Comparison of ENCODE assay signal across 11 mouse cellular contexts in the genomic region with DNA sequence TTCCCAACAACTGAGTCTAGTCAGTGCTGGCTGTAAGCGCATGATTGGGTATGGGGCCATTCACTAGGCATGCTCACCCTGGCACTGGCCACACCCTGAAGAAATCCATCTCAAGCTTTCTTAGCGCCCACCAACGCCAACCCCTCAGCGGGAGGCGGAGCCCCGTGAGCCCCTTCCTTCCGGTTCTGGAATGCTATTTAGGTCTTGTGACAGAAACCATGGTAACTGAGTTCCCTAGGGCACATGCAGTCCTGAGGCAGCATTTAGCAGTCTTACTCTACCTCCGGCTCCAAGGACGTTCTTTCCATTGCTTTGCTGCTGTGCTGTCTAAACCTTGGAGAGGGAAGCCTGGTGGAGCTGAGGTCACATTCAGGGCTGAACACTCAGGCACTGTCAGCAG. TPM values are rescaled to one million over a fixed set of nuclear protein-coding genes. Genes with fewer than 3 reads are reported as not detected.
A peak's percentile ranks its signal among the peaks of the same experiment; 100 is the strongest.
DNase-seq lines count a peak whose midpoint lies in the region; ATAC-seq and TF ChIP-seq lines count a peak whose summit lies in the region.
"Had no signal": no experiment of that assay in that cellular context is flagged by ENCODE, and none has a peak within 500 bp of the region (broad histone marks: within the 10 kb centered on the region; RNA-seq: fewer than 3 reads in every experiment).

No protein-coding gene starts in this region.

- 0 out of 2 replicates have a peak, but pooled peaks cover 4% of the 10 kb centered on the region for H3K9me3 ChIP-seq in heart, embryonic 13.5 days
- no peaks in the 10 kb centered on the region for H3K9me3 ChIP-seq in midbrain, postnatal 0 days (ENCODE audit: low read length)
- H3K9me3 ChIP-seq in midbrain, embryonic 13.5 days, result no peaks in the 10 kb centered on the region
- no peaks in the 10 kb centered on the region for H3K9me3 ChIP-seq in neural tube, embryonic 13.5 days

- TF ChIP-seq POLR2A in heart, adult 2 months (IDR thresholded peaks at IDR 0.05; ENCODE audit: insufficient read depth, low read depth, low read length), result no peak

- 0 out of 2 replicates have a peak, but pooled peaks cover 8% of the 10 kb centered on the region for H3K4me1 ChIP-seq in heart, embryonic 13.5 days
- no peaks in the 10 kb centered on the region for H3K4me1 ChIP-seq in heart, adult 2 months (ENCODE audit: control insufficient read depth, insufficient read depth, low read length)
- H3K4me1 ChIP-seq in midbrain, postnatal 0 days (ENCODE audit: insufficient read depth, low read length), result no peaks in the 10 kb centered on the region
- no peaks in the 10 kb centered on the region for H3K4me1 ChIP-seq in midbrain, embryonic 13.5 days (replicated peaks)
- peaks cover 5% of the 10 kb centered on the region; the same call in 1 of the 2 replicates for H3K4me1 ChIP-seq in neural tube, embryonic 13.5 days (replicated peaks)

- DNase-seq in heart, adult 2 months, result no peak
- DNase-seq in midbrain, postnatal 0 days (ENCODE audit: low spot score), result peak; percentile 62
- DNase-seq in layer of hippocampus, adult 8-10 months (ENCODE audit: low spot score in 2 of 2), result no peak
- DNase-seq in left cerebral cortex, adult 18-20 months (ENCODE audit: low spot score in 2 of 2), result no peak
- DNase-seq: right cerebral cortex, postnatal 4 days; thymus, postnatal 14 days had no signal

- H3K4me2 ChIP-seq in heart, embryonic 13.5 days, result peak overlapping the region; percentile 13
- no peak overlapping the region for H3K4me2 ChIP-seq in midbrain, postnatal 0 days (ENCODE audit: low read depth, low read length, poor library complexity, severe bottlenecking)
- no peak overlapping the region for H3K4me2 ChIP-seq in midbrain, embryonic 13.5 days (replicated peaks)
- 0 out of 2 replicates have a peak overlapping the region, but pooled peaks have one; percentile 5 for H3K4me2 ChIP-seq in neural tube, embryonic 13.5 days

- H3K4me3 ChIP-seq in heart, embryonic 13.5 days, result no peak overlapping the region
- no peak overlapping the region for H3K4me3 ChIP-seq in heart, adult 2 months
- no peak overlapping the region for H3K4me3 ChIP-seq in midbrain, postnatal 0 days (ENCODE audit: low read depth, low read length)
- H3K4me3 ChIP-seq in midbrain, embryonic 13.5 days (replicated peaks), result no peak overlapping the region
- no peak overlapping the region for H3K4me3 ChIP-seq in neural tube, embryonic 13.5 days

- no peak overlapping the region for H3K27ac ChIP-seq in heart, embryonic 13.5 days (replicated peaks)
- no peak overlapping the region for H3K27ac ChIP-seq in heart, adult 2 months
- H3K27ac ChIP-seq in midbrain, postnatal 0 days (ENCODE audit: low read depth, low read length), result no peak overlapping the region
- H3K27ac ChIP-seq in midbrain, embryonic 13.5 days, result no peak overlapping the region
- no peak overlapping the region for H3K27ac ChIP-seq in neural tube, embryonic 13.5 days (replicated peaks)
- H3K27ac ChIP-seq: liver, embryonic 14.5 days had no signal

- ATAC-seq in heart, embryonic 13.5 days (ENCODE audit: extremely low read depth, insufficient number of reproducible peaks, low FRiP score, low TSS enrichment), result no peak
- no peak for ATAC-seq in midbrain, postnatal 0 days (ENCODE audit: low FRiP score)
- no peak for ATAC-seq in midbrain, embryonic 13.5 days
- ATAC-seq in granulocyte monocyte progenitor cell, adult 5-6 weeks (replicated peaks; ENCODE audit: poor library complexity, severe bottlenecking), result peak; percentile 55
- ATAC-seq in neural tube, embryonic 13.5 days (ENCODE audit: low read depth), result no peak

- H3K36me3 ChIP-seq in heart, embryonic 13.5 days, result no peaks in the 10 kb centered on the region
- no peaks in the 10 kb centered on the region for H3K36me3 ChIP-seq in heart, adult 2 months (ENCODE audit: control insufficient read depth, insufficient read depth, low read length)
- H3K36me3 ChIP-seq in midbrain, postnatal 0 days (ENCODE audit: insufficient read depth, low read length), result no peaks in the 10 kb centered on the region
- no peaks in the 10 kb centered on the region for H3K36me3 ChIP-seq in midbrain, embryonic 13.5 days
- H3K36me3 ChIP-seq in neural tube, embryonic 13.5 days, result no peaks in the 10 kb centered on the region

- no peak for TF ChIP-seq EP300 in heart, adult 2 months (IDR thresholded peaks at IDR 0.05; ENCODE audit: insufficient read depth, low read depth, low read length)

- no peaks in the 10 kb centered on the region for H3K27me3 ChIP-seq in heart, embryonic 13.5 days (replicated peaks)
- no peaks in the 10 kb centered on the region for H3K27me3 ChIP-seq in heart, adult 2 months (ENCODE audit: control insufficient read depth, insufficient read depth, low read length)
- H3K27me3 ChIP-seq in midbrain, postnatal 0 days (ENCODE audit: insufficient read depth, low read length), result no peaks in the 10 kb centered on the region
- H3K27me3 ChIP-seq in midbrain, embryonic 13.5 days, result no peaks in the 10 kb centered on the region
- H3K27me3 ChIP-seq in neural tube, embryonic 13.5 days, result no peaks in the 10 kb centered on the region

- intact Hi-C loops in heart, adult 2 months (cut with DNase I), result no loop called here

- no peak overlapping the region for H3K9ac ChIP-seq in heart, embryonic 13.5 days
- H3K9ac ChIP-seq in heart, adult 2 months (ENCODE audit: low read depth, low read length), result no peak overlapping the region
- no peak overlapping the region for H3K9ac ChIP-seq in midbrain, postnatal 0 days (replicated peaks; ENCODE audit: low read length, poor library complexity, severe bottlenecking)
- H3K9ac ChIP-seq in midbrain, embryonic 13.5 days (replicated peaks), result no peak overlapping the region
- no peak overlapping the region for H3K9ac ChIP-seq in neural tube, embryonic 13.5 days
- H3K9ac ChIP-seq: liver, embryonic 14.5 days had no signal

- WGBS in heart, embryonic 13.5 days, result 40% methylated on average over 9 of the region's 9 CpGs
- WGBS in heart, adult 2 months, result 30% methylated on average over 9 of the region's 9 CpGs
- WGBS in midbrain, postnatal 0 days, result 47% methylated on average over 9 of the region's 9 CpGs
- WGBS in midbrain, embryonic 13.5 days, result 53% methylated on average over 9 of the region's 9 CpGs
- WGBS in neural tube, embryonic 13.5 days, result 55% methylated on average over 9 of the region's 9 CpGs

- TF ChIP-seq CTCF in heart, adult 2 months (IDR thresholded peaks at IDR 0.05), result no peak
- no peak for TF ChIP-seq CTCF in midbrain, postnatal 0 days (IDR thresholded peaks at IDR 0.05)

- no peaks in the 10 kb centered on the region for H3K79me2 ChIP-seq in heart, adult 2 months (replicated peaks; ENCODE audit: control insufficient read depth, insufficient read depth, low read length)

RNA-seq across cellular contexts. Expression of a gene that starts 22.6 kb away (rescaled TPM):
- 15.1 and 16.8 TPM in 2 replicates for polyA plus RNA-seq in heart, embryonic 13.5 days (2015; fragmentation: Nextera tagmentation; extraction: Ambion mirVana)
- 1 to 10 TPM; 6.6 to 7.8 TPM for total RNA-seq in heart, adult 2 months (2021)
- 10.1 and 10.5 TPM in 2 replicates for polyA plus RNA-seq in heart, adult 2 months (2012; rRNA removed)
- 37.9 and 57.7 TPM in 2 replicates for total RNA-seq in midbrain, postnatal 0 days (2014; rRNA removed)
- polyA plus RNA-seq in midbrain, postnatal 0 days (2015; fragmentation: Nextera tagmentation; extraction: Ambion mirVana), result 33.5 and 34.2 TPM in 2 replicates
- 41.6 and 42.0 TPM in 2 replicates for polyA plus RNA-seq in midbrain, embryonic 13.5 days (2015; fragmentation: Nextera tagmentation; extraction: Ambion mirVana)
- total RNA-seq in granulocyte monocyte progenitor cell, adult 5-6 weeks (2014; fragmentation: Nextera tagmentation), result 15.3 and 23.4 TPM in 2 replicates
- 23.2 and 31.8 TPM in 2 replicates for total RNA-seq in granulocyte monocyte progenitor cell, adult 5-6 weeks (2017)
- 23.9 and 25.1 TPM in 2 replicates for polyA plus RNA-seq in neural tube, embryonic 13.5 days (2015; fragmentation: Nextera tagmentation; extraction: Ambion mirVana)
- total RNA-seq in layer of hippocampus, adult 8-10 months (2022), result 10 to 100 TPM; 14.5 to 20.1 (median 16.6) TPM
- total RNA-seq in left cerebral cortex, adult 18-20 months (2021), result 10 to 100 TPM; 15.7 to 16.7 TPM

Comparison
In these comparisons a context has a peak if more than half of its experiments do, and no peak if none do; other contexts are left out.
1. H3K4me2 ChIP-seq: peak in heart, embryonic 13.5 days (single experiment) and neural tube, embryonic 13.5 days (single experiment); none in midbrain, postnatal 0 days (single experiment) and midbrain, embryonic 13.5 days (single experiment).